Mouse (Mus musculus): ENCODE results near the gene F2rl2.

DNA sequence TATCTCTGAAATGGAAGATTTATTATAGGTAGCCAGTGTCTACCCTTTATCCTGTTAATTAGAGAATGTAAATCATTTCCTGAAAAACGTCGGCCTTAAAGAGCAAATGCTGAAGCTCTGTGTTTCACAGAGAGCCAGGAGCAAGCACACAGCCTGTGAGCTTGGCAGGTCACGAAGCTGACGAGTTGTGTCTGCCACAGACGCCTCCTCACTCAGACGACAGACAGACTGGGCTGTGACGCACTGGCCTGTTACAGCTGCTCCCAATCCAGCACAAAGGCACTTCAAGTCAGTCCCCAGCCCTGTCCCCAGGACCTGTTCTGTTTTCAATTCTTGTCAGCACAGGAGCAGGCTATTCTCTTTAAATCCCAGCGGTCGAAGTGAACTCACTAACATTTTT lies 41.4 kb upstream of the F2rl2 start:
- TF ChIP-seq E2F4 (IDR thresholded peaks at IDR 0.05; ENCODE audit: borderline replicate concordance, low read depth, low read length) (no peak), GATA1 (IDR thresholded peaks at IDR 0.05; ENCODE audit: low read depth, low read length) (no peak), JUND (IDR thresholded peaks at IDR 0.05; ENCODE audit: low read depth, low read length) (no peak), MAFK (IDR thresholded peaks at IDR 0.05; ENCODE audit: borderline replicate concordance, low read depth, low read length) (no peak), CTCF (IDR thresholded peaks at IDR 0.05 in 2 of 3, conservative IDR thresholded peaks at IDR 0.05 in 1 of 3; ENCODE audit: control insufficient read depth in 1 of 3, insufficient read depth in 1 of 3, low read depth in 2 of 3, low read length in 3 of 3, poor library complexity in 1 of 3, severe bottlenecking in 1 of 3) (no peak), RCOR1 (IDR thresholded peaks at IDR 0.05; ENCODE audit: low read depth, low read length) (no peak), UBTF (IDR thresholded peaks at IDR 0.05; ENCODE audit: borderline replicate concordance, insufficient read depth, low read depth, low read length) (no peak), TBP (IDR thresholded peaks at IDR 0.05; ENCODE audit: low read depth, low read length) (no peak), ZNF384 (IDR thresholded peaks at IDR 0.05; ENCODE audit: low read depth, low read length) (no peak), BHLHE40 (IDR thresholded peaks at IDR 0.05; ENCODE audit: borderline replicate concordance, low read depth, low read length) (no peak)
